Comparison of ENCODE assay signal across 1 mouse cellular context in the genomic region with DNA sequence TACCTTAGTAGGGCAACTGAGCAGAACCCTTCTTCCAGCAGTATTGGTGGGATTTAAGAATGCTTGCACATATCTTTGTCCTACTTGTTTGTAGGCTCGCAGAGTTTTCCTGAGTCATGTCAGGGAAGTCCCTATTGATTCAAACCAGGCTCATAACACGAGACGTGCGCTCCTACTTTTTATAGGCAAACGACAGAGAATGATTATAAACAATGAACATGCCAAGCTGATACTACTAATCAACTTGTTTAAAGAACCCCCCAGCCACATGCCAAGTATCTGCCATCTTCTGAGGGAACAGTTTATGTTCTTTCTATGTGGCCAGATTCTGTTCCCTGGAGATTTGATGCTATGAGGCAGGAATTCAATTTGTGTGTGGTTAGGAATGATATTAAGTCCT.
TF ChIP-seq lines count a peak whose summit lies in the region.

No protein-coding gene starts in this region.

TF ChIP-seq in CH12.LX, 34 proteins besides CTCF, POLR2A, EP300 and RAD21:
- TF ChIP-seq CHD1 (IDR thresholded peaks at IDR 0.05; ENCODE audit: low read depth, low read length) (no peak), MAX (IDR thresholded peaks at IDR 0.05; ENCODE audit: low read length) (no peak), ZMIZ1 (IDR thresholded peaks at IDR 0.05; ENCODE audit: low read depth, low read length) (no peak), POLR2AphosphoS2 (IDR thresholded peaks at IDR 0.05; ENCODE audit: low read depth, low read length) (no peak), MXI1 (IDR thresholded peaks at IDR 0.05; ENCODE audit: low read depth, low read length) (no peak), BHLHE40 (IDR thresholded peaks at IDR 0.05; ENCODE audit: low read depth, low read length) (no peak), ZC3H11A (IDR thresholded peaks at IDR 0.05; ENCODE audit: low read depth, low read length) (no peak), ZKSCAN1 (IDR thresholded peaks at IDR 0.05; ENCODE audit: borderline replicate concordance, low read depth, low read length) (no peak), HCFC1 (IDR thresholded peaks at IDR 0.05; ENCODE audit: low read depth, low read length) (no peak), TCF12 (IDR thresholded peaks at IDR 0.05; ENCODE audit: low read depth, low read length) (no peak), RCOR1 (conservative IDR thresholded peaks at IDR 0.05; ENCODE audit: low read depth, low read length) (no peak), SIN3A (IDR thresholded peaks at IDR 0.05; ENCODE audit: low read length) (no peak), TBP (conservative IDR thresholded peaks at IDR 0.05; ENCODE audit: low read depth, low read length) (no peak)
